Mouse (Mus musculus): Measurements from ENCODE around the gene Zc3hc1.

The Zc3hc1 gene

DNA sequence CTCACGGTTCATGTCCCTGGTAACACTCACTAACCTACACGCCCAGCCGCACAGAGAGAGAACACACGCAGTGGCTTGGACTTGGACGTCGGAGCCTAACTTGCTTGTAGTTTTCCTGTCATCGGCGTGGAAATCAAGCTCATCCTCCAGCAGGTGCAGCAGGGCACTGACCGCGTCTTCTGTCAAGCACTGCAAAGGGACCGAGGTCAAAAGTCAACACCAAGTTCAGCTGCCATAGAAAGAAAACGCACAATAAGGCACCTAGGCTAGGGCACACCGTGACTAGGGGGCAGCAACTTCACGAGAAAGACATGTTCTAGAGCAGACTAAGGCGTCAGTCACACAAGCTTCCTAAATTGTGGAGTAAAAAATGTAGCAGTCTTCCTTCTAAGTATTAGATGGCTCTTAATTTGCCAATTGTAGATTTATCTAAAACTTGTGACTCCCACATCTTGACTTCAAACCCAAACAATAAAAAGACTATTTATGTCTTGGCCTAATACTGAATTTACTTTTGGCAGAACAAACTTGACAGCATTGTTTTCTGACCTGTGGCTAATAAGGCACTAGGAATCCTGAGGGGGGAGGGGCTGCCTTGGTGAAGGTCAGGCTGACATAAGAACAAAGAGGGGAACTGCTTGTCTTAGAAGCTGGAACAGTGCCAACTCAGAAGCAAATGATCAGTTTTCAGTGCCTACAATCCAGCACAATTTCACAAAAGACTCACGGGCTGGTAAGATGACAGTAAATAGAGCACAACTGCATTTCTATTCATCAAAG lies 15.9 kb downstream of the Zc3hc1 start:
- DNase-seq (ENCODE audit: inconsistent ontology term): no peak

DNA sequence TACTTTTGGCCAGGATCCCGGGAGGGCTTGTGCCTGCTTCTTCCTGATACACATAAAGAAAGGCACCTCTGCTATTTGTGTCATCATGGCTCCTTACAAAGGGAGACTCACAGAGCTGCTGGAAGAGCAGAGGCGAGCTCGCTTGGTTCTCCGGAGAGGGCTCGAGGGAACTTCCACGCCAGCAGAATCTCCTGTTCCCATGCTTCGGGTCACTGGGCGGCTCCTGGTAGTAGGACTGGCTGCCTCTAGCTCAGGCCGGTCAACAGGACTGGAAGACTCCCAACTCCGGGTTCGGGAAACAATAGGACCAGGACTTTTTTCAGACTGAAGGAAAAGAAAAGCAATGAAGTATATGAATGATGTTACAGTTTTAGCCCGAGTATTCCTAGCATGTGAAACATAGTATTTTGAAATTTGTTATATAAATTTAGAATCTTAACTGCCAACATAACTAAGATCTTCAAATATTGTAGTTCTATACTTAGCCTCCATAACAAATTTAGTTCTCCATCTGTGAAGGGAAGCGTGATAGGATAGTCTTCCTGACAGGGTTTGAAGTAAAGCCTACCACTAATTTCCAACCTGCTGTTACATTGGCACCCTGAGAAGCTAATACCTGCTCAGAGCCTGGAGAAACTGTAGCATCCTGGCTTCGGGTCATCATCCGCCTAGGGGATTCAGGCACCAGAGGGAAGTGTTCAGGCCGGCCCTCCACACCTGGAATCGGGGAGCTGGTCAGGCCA lies 18.0 kb downstream of the Zc3hc1 start:
- no peak for DNase-seq (ENCODE audit: inconsistent ontology term)

DNA sequence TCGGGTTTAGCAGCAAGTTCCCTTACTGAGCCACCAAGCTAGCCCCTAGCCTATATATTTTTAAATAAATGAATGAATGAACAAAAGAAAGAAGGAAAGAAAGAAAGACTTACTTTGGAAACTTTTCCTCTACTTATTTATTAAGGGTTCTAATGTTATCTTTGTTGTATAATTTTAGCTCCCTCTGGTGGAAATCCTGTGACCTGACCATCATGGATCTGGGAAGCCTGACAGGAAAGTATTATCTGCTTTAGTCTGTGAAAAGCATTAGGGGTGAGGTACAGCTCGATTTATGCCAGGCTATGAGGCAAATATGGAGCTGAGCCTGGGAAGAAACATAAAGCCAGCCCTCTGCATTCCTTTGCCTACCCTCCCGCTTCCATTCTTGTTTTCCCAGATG lies 21.5 kb downstream of the Zc3hc1 start:
- no peak for DNase-seq (ENCODE audit: inconsistent ontology term)

DNA sequence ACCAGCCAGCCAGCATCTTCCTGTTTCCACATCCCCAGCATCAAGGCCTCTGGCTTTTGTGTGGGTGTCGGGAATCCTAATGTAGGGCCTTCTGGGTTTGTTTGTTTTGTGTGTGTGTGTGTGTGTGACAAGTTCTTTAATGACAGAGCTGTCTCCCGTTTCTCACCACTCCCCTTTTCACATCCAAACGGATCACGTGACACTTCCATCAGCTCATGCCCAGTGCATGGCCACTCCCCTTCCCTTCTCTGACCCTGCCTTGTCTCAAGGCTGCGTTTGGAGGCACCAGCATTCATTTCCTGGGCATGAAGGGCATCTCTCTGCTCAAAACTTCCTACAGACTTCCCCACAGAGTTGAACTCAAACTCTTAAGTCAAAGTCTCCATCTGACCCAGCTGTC lies 27.0 kb downstream of the Zc3hc1 start:
- DNase-seq (ENCODE audit: inconsistent ontology term): no peak

DNA sequence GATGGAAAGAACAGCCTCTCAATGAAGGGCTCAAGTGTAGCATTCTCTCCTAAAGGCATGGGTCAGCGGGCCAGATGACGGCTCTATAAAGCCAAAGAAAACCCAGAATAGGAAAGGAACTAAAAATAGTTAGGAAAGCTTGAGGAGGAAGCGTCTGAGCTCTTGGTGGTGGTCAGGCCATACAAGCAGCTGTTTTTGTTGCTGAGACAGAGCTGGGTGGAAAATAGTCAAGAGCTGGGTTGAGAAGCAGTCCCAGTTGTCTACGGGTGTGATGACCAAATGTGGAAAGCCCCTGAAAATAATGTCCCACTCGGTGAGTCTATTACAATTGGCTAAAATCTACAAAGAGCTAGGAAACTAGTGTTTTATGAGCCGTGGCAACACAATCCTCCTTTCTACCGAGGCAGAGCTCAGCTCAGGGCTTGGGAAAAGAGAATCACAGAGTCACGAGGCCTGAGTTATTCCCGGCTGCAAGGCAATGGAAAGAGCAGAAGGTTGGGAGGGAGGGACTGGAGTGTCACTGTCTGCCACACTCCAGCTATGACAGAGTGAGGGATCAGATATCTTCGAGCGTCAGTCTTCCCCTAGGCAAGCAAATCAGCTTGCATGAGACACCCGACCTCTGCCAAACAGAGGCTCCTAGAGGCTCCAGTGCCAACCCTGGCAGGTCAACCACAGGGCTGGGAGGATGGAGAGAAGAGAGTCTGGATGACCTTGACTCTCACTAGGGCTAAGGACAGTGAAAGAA lies 30.9 kb downstream of the Zc3hc1 start:
- DNase-seq (ENCODE audit: inconsistent ontology term): no peak

DNA sequence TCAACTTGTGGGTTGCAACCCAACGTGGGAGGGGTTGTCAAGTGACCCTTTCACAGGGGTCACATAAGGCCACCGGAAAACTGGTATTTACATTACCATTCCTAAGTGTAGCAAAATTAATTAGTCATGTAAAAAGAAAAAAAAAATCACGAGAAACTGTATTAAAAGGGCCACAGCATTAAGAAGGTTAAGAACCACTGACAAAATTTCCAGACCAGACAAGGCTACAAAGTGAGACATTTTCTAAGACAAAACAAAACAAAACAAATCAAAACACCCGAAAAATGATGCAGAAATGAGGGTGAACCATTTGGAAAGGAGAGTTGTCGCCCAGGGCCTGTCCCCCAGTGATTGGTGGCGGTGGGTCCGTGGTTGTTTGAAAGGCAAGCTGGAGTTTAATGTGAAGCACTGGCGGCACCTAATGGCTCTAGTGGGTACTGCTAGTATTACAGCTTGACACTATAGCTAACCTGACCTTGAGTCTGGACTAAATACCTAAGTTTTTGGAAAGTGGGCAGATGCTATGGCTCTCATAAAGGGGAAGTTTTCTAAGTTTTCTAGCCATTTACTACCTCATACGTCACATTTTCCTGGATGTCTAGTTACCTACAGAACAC lies 33.2 kb downstream of the Zc3hc1 start:
- DNase-seq (ENCODE audit: inconsistent ontology term): peak; percentile 79

DNA sequence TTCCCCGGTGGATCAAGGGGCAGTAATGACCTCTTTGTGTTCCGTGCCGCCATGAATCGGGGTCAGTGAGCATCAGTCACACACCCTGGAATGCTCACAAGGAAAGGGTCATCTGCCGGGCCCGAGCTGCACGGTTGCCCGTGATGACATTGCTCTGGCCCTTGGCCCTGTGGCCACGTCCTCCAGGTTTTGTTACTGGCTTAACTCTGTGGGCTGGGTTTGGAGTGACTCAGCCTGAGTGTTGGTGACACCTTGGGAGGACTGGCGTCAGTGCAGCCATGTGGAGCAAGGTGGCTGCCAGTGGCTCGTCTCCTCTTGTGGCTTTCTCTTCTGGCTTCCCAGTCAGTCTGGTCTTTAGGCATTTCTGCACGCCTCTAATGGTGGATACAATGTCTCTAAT lies 34.1 kb downstream of the Zc3hc1 start:
- DNase-seq (ENCODE audit: inconsistent ontology term): peak; percentile 60

DNA sequence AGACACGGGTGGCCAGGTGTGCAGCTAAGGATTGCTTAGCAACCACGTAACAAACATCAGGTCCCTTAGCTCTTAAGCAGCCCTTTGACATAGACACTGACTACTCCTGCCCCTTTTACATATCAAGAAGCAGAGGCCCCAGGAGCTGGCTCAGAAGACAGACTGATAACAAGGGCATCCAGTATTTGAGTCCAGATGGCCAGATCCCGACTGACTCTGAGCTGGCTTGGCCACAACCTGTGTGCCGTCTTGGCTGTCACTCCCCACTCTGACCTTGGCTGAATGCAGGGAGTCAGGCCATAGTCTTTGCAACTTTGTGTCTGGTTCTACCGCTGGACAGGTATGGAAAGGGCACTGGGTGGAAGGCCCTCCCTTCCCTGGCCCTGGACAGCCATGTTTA lies 34.7 kb downstream of the Zc3hc1 start:
- no peak for DNase-seq (ENCODE audit: inconsistent ontology term)

DNA sequence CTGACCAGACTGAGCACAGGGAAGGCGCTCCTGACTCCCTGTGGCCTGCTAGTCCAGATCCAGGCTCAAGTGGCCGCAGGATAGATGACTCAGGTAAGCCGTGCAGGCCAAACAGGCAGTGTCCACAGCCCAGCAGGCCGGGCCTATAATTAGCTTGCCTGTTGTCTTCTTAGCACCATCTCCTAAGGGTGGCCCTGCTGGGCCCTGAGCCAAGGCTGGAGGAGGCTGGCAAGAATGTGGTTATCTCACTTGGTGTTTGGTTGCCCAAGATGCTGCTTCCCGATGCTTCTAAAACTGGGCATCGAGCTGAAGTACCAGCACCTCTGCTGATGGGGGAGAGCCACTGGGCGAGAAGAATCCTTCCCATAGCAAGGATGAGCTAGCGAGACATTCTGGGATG lies 35.1 kb downstream of the Zc3hc1 start:
- peak; percentile 11 for DNase-seq (ENCODE audit: inconsistent ontology term)

DNA sequence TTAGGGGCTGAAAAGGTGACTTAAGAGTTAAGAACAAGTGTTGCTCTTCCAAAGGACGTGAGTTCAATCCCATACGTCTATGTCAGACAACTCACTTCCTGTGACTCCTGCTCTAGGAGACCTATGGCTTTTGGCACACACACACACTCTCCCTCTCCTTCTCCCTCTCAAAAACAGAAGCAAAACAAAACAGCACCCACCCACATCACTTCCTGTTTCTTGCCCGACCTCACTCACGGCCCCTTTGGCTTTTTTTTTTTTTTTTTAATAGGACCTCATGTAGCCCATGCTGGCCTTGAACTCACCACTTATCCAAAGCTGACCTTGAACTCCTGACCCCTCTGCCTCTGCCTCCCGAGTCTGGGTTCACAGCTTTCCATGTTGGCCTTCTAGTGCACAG lies 36.1 kb downstream of the Zc3hc1 start:
- no peak for DNase-seq (ENCODE audit: inconsistent ontology term)

DNA sequence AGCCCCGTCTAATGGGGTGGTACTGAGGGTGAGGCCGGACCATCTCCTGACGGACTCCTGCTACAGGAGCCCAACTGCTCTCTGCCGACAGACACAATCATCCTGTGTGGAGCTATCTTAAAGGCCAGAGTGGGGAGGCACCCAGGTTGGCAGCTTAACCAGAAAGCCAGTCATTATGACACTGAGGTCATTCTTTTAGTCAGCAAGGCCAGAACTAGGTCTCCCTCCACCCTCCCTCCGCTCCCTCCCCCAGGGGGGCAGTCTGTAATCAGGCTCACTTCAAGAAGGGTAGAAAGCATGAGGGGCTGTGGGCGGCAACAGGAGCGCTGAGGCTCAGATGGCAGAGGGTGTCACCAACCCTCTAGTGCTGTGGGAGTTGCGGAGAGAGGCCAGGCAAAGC lies 37.2 kb downstream of the Zc3hc1 start:
- DNase-seq (ENCODE audit: inconsistent ontology term): no peak

DNA sequence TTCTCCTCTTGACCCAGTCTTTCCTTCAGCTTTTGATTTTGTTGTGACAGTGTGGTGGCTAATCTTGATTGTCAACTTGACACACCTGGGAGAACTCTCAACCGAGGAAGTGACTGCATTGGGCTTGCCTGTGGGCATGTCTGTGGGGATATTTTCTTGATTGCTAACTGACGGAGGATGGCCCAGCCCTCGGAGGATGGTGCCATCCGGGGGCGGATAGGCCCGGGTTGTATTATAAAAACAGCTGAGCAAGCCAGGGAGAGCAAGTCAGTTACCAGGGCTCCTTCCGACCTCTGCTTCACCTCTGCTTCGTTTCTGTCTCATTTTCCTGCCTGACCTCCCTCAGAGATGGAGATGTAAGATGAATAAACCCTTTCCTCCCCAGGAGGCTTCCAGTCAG lies 38.1 kb downstream of the Zc3hc1 start:
- no peak for DNase-seq (ENCODE audit: inconsistent ontology term)

DNA sequence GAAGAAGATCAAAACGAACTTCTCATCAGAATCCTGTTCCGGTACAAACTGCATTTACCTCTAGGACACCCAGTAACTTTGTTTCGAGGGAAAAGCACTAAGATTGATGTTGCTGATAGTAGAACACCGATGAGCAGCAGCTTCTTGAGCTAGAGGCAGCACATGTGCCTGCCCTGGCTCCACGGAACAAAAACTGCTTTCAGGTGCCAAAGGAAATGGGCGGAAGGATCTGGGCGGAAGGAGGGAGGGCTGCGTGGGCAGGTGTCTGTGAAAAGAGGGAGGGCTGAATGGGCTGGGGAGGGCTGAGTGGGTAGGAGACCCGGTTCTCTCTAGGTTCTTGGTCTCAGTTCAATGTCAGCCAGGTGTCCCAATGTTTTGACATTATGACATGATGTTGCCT lies 39.5 kb downstream of the Zc3hc1 start:
- DNase-seq (ENCODE audit: inconsistent ontology term): no peak

DNA sequence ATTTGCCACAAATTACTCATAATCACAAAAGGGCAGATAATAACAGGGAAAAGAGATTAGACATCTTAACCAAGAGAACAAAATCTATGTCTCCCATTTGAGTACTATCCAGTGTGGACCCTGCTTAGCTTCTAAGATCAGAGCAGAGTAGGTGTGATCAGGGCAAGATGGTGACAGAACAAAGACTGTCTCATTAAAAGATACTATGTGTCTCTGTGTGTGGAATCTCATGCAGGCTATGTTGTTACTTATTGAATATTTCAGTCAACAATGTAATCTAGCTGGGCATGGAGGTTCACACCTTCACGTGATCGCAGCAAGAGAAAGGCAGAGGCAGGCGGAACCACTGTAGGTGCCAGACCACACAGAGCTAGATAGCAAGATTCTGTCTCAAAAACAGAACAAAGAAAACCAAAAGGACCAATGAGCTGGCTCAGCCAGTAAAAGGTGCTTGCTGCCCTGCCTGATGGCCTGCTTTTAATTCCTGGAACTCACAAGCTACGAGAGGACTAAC lies 43.5 kb downstream of the Zc3hc1 start:
- DNase-seq (ENCODE audit: inconsistent ontology term): no peak

DNA sequence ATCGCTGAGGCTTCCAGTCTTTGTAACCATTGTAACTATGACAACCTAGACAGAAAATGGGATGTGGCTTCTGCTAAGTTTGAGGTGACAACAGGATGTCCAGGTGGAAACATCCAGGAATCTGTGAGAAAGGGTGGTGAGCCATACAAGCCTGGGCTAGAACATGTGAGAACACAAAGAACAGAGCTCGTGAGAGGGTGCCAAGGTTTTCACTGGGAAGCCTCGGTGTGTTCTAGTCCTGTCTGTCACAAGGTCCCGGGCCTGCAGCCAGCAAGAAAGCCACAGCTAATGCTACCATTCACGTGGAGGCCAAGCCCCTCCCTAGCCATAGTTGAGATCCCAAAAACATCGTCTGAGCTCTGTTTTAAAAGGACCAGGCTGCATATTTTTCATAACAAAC lies 44.1 kb downstream of the Zc3hc1 start:
- peak; percentile 77 for DNase-seq (ENCODE audit: inconsistent ontology term)

DNA sequence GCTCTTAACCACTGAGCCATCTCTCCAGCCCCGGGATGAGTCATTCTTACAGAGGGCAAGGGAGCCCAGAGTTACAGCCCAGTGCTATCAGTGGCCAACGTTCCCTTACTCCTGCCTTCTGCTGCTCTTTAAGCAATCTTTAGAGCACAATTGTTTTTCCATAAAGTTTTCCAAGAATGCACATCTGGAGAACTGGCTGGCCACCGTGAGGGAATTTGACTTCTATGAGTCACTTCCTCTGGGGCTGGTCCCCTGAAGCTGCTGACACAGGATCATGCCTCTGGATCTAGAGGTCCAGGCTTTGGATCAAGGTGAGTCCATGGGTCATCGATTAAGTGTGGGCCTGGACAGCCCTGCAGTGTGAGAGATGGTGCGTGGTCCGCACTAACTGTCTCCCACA lies 46.8 kb downstream of the Zc3hc1 start:
- no peak for DNase-seq (ENCODE audit: inconsistent ontology term)

DNA sequence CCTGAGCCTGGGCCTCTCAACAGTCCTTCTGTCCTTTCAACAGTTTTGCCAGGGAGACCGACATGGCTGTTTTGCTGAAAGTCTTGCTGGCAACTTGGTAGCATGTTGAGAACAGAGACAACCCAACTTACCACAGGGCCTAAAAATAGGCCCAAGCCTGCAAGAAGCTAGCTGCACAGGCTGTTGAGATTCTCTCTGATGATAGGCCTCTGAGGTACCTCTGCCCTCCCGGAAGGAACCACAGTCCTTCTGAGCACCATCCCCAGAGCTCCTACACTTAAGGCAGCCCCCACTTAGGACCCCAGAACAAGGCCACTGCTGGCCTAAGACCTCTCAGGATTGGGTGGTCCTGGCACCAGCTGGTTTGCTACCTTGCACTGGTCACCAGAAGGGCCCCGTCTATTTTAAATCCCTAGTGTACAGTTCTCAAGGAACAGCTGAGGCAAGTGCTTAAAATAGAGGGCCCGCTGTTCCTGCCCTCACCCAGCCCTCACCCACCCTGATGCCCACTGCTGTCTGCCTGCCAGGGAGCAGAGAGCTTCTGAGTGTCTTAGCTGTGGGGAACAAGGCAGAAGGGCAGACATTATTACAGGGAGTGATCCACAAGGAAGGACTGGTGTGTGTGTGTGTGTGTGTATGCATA lies 50.5 kb downstream of the Zc3hc1 start:
- no peak for DNase-seq (ENCODE audit: inconsistent ontology term)

DNA sequence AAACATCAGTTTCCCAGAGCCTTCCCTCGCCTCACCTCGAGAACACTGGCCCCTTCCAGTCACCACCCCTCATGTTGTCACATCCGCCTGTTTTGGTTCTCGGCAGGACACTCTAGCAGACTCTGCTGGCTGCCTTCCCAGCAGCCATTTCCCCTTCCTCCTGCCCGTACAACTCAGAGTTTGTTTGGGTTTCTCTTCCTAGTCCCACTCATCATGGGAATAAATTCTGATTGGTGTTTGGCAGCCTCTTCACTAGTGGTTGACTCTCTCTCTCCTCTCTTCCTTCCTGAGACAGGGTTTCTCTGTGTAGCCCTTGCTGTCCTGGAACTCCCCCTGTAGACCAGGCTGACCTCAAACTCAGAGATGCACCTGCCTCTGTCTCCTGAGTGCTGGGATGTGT lies 53.9 kb downstream of the Zc3hc1 start:
- DNase-seq (ENCODE audit: inconsistent ontology term): peak; percentile 25

DNA sequence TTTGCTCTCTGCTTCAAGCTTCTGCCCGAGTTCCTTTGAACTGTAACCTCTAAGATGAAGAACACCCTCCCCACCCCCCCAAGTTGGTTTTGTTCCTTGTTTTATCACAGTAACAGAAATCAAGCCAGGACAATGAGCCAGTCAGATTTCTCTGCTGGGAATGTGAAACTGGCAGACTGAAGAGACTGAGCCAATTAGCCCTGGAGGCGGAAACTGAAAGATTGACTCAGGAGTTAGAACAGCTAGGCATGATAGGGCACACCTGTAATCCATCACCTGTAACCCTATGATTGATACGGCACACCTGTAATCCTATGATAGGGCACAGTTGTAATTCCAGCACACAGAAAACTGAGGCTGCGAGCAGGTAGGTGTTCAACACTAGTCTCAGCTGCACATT lies 58.6 kb downstream of the Zc3hc1 start:
- DNase-seq (ENCODE audit: inconsistent ontology term): peak; percentile 40

DNA sequence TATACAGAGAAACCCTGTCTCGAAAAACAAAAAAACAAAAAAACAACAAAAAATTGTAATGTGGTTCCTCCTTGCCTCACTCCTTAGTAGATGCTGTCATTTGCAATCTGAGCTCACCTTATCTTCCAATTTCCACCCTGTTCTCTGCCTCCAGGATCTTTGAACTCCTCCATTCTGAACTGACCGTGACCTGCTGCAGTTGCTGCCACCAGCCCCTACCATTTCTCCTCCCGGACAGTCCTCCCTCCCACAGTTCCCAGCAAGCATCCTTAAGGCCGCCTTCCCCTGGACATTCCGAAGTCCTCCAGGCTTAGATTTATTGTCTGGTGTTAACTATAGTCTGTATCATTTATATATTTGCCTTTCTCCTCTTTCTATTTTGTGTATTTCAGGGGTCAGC lies 60.1 kb downstream of the Zc3hc1 start:
- no peak for DNase-seq (ENCODE audit: inconsistent ontology term)

DNA sequence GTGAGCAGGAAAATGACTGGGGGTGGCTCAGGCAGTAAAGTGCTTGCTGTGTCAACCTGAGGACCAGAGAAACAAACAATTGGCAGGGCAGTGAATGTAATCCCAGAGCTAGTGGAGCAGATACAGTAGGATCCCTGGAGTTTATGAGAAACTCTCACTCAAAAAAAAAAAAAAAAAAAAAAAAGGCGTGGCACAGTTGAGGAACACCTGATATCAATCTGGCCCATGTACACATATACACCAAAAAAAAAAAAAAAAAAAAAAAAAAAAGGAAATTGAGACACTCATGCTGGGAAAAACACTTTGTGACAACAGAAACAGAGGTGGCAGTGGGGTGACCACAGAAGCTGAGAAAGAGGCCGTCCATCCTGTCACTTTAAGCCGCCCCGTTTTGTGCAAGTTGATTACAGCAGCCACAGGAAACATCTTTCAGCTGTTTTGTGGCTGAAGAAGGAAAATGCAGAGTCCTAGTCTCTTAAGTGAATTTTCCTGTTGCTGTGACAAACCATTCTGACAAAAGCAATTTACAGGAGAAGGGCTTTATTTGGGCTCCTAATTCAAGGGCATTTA lies 64.8 kb downstream of the Zc3hc1 start:
- DNase-seq (ENCODE audit: inconsistent ontology term): no peak
